Mouse (Mus musculus) myocyte (in vitro differentiated cells): ENCODE measurements around the gene Stk10. TPM values are rescaled to one million over a fixed set of nuclear protein-coding genes. Genes with fewer than 3 reads are reported as not detected.

Experiments
- H3K27me3 ChIP-seq: one replicate; pipeline ENCODE4 v1.6.1; 2011; ENCODE audit not compliant: control insufficient read depth, insufficient read depth, insufficient read length
- H3K36me3 ChIP-seq: one replicate; pipeline ENCODE4 v1.6.1; 2011; ENCODE audit not compliant: control insufficient read depth, insufficient read depth
- H3K4me2 ChIP-seq: one replicate; pipeline ENCODE4 v1.6.1; 2011; ENCODE audit warnings: low read depth, control low read depth
- H3K4me3 ChIP-seq: one replicate; pipeline ENCODE4 v1.5.1; 2011; ENCODE audit warnings: mild to moderate bottlenecking, control low read depth, moderate library complexity
- H3K79me2 ChIP-seq: one replicate; pipeline ENCODE4 v1.6.1; 2011; ENCODE audit not compliant: control insufficient read depth, insufficient read depth
- H3ac ChIP-seq: one replicate; pipeline ENCODE4 v1.6.1; 2011; ENCODE audit not compliant: control insufficient read depth, insufficient read length
- CEBPB ChIP-seq: IDR thresholded peaks from 2 replicates; pipeline ENCODE4 v1.6.1; 2011; ENCODE audit warnings: mild to moderate bottlenecking, moderate library complexity; ENCODE audit not compliant: poor library complexity, insufficient read depth, severe bottlenecking
- E2F4 ChIP-seq: IDR thresholded peaks from one replicate; pipeline ENCODE4 v1.6.1; 2011; ENCODE audit warnings: mild to moderate bottlenecking, control low read depth, moderate library complexity; ENCODE audit not compliant: insufficient read depth
- MAX ChIP-seq: IDR thresholded peaks from one replicate; pipeline ENCODE4 v1.6.1; 2011; ENCODE audit warnings: low read depth, mild to moderate bottlenecking, control low read depth
- MYOD1 ChIP-seq, 3 experiments: IDR thresholded peaks; one replicate each; pipeline ENCODE4 v1.6.1; 2011; ENCODE audit warnings: control low read depth in 2 of 3, low read depth in 2 of 3, mild to moderate bottlenecking in 2 of 3, moderate library complexity in 1 of 3; ENCODE audit not compliant: insufficient read length in 2 of 3, control insufficient read depth in 1 of 3
- MYOG ChIP-seq, 3 experiments: IDR thresholded peaks; one replicate each; pipeline ENCODE4 v1.6.1; 2011; ENCODE audit warnings: control low read depth in 2 of 3, low read depth in 2 of 3, mild to moderate bottlenecking in 2 of 3; ENCODE audit not compliant: insufficient read length in 2 of 3, control insufficient read depth in 1 of 3, insufficient read depth in 1 of 3
- POLR2A ChIP-seq: IDR thresholded peaks from one replicate; pipeline ENCODE4 v1.6.1; 2011; ENCODE audit warnings: low read depth, mild to moderate bottlenecking, control low read depth, moderate library complexity; ENCODE audit not compliant: insufficient read length
- POLR2AphosphoS2 ChIP-seq: IDR thresholded peaks from one replicate; pipeline ENCODE4 v1.6.1; 2011; ENCODE audit warnings: low read depth, control low read depth; ENCODE audit not compliant: insufficient read length
- REST ChIP-seq: IDR thresholded peaks from one replicate; pipeline ENCODE4 v1.6.1; 2011; ENCODE audit warnings: mild to moderate bottlenecking, control low read depth, moderate library complexity; ENCODE audit not compliant: insufficient read depth, insufficient read length
- SRF ChIP-seq: IDR thresholded peaks from one replicate; pipeline ENCODE4 v1.6.1; 2011; ENCODE audit warnings: low read depth; ENCODE audit not compliant: control insufficient read depth, insufficient read length
- TCF12 ChIP-seq: IDR thresholded peaks from one replicate; pipeline ENCODE4 v1.6.1; 2011; ENCODE audit warnings: mild to moderate bottlenecking, control low read depth; ENCODE audit not compliant: poor library complexity, insufficient read depth, severe bottlenecking
- TCF3 ChIP-seq: IDR thresholded peaks from one replicate; pipeline ENCODE4 v1.6.1; 2011; ENCODE audit warnings: low read depth, control low read depth; ENCODE audit not compliant: insufficient read length
- USF1 ChIP-seq: IDR thresholded peaks from one replicate; pipeline ENCODE4 v1.6.1; 2011; ENCODE audit warnings: low read depth, mild to moderate bottlenecking, control low read depth, moderate library complexity
- polyA plus RNA-seq: library from polyadenylated mRNA; unstranded; fragments of >200 nt; fragmentation: generic; extraction: Trizol; gene quantifications from one replicate; pipeline ENCODE4 v1.2.1, GENCODE M21; 2012; ENCODE audit warnings: missing spikeins

Gene Stk10
- polyA plus RNA-seq, 1 experiment: 7.1 TPM

- Histone ChIP-seq H3K36me3 (no peaks in the 10 kb centered on the region), H3ac (peak overlapping the region; percentile 94), H3K4me2 (peak overlapping the region; percentile 87), H3K79me2 (peaks cover 54% of the 10 kb centered on the region), H3K4me3 (peak overlapping the region; percentile 86), H3K27me3 (no peaks in the 10 kb centered on the region)
- no peak for TF ChIP-seq CEBPB
- TF ChIP-seq POLR2A: no peak
- TF ChIP-seq USF1: no peak
- TF ChIP-seq SRF: no peak
- no peak for TF ChIP-seq MAX
- no peak for TF ChIP-seq E2F4
- no peak for TF ChIP-seq TCF12
- TF ChIP-seq REST: no peak
- no peak for TF ChIP-seq MYOG (IDR thresholded peaks at IDR 0.05; ENCODE audit: control insufficient read depth in 1 of 3, insufficient read depth in 1 of 3, insufficient read length in 2 of 3, low read depth in 2 of 3)
- no peak for TF ChIP-seq MYOD1 (IDR thresholded peaks at IDR 0.05; ENCODE audit: control insufficient read depth in 1 of 3, insufficient read length in 2 of 3, low read depth in 2 of 3)
- no peak for TF ChIP-seq POLR2AphosphoS2
- TF ChIP-seq TCF3: no peak
These were observed 110.1 kb downstream of the Stk10 start for GRCm38 (mm10) chr11:32642899-32643886.

GRCm38 (mm10) chr11:32644010-32644409 lies 110.9 kb downstream of the Stk10 start:
- Histone ChIP-seq H3K4me3 (peak overlapping the region; percentile 86), H3K79me2 (peaks cover 62% of the 10 kb centered on the region), H3ac (no peak overlapping the region), H3K36me3 (no peaks in the 10 kb centered on the region), H3K4me2 (peak overlapping the region; percentile 87), H3K27me3 (no peaks in the 10 kb centered on the region)
- TF ChIP-seq CEBPB (no peak), REST (no peak), TCF3 (no peak), SRF (no peak), POLR2A (no peak), MAX (no peak), USF1 (no peak), POLR2AphosphoS2 (no peak), MYOD1 (IDR thresholded peaks at IDR 0.05; ENCODE audit: control insufficient read depth in 1 of 3, insufficient read length in 2 of 3, low read depth in 2 of 3) (no peak), TCF12 (no peak), E2F4 (no peak), MYOG (IDR thresholded peaks at IDR 0.05; ENCODE audit: control insufficient read depth in 1 of 3, insufficient read depth in 1 of 3, insufficient read length in 2 of 3, low read depth in 2 of 3) (no peak)

DNA sequence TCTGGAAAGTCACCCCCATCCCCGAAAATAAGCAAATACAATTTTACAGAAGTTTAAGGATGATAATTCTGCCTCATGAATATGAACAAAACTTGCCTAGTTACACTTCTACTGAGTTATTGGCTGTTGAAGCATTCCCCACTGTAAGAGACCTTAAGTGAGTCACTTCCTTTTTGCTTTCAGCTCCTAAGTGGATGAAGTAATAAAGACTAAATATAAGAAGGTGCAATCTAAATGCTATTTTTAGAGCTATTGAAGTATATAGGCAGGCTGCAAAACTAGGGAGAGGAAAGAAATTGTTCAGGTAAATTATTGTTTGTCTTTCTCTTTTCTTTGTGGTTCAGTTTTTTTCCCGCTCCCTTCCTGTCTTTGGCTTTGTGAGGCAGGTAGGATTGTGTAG lies 114.2 kb downstream of the Stk10 start:
- H3K4me3 ChIP-seq: no peak overlapping the region
- TF ChIP-seq MYOG (IDR thresholded peaks at IDR 0.05; ENCODE audit: control insufficient read depth in 1 of 3, insufficient read depth in 1 of 3, insufficient read length in 2 of 3, low read depth in 2 of 3): no peak
- TF ChIP-seq MAX: no peak
- no peak for TF ChIP-seq MYOD1 (IDR thresholded peaks at IDR 0.05; ENCODE audit: control insufficient read depth in 1 of 3, insufficient read length in 2 of 3, low read depth in 2 of 3)
- no peak for TF ChIP-seq TCF3
- TF ChIP-seq CEBPB: no peak
- no peak for TF ChIP-seq E2F4
- no peak for TF ChIP-seq POLR2AphosphoS2
- no peak for TF ChIP-seq POLR2A
- TF ChIP-seq USF1: no peak
- TF ChIP-seq TCF12: no peak
- TF ChIP-seq SRF: no peak
- no peak for TF ChIP-seq REST
- H3K36me3 ChIP-seq: no peaks in the 10 kb centered on the region
- H3K27me3 ChIP-seq: no peaks in the 10 kb centered on the region
- H3K79me2 ChIP-seq: peaks cover 94% of the 10 kb centered on the region
- H3ac ChIP-seq: no peak overlapping the region
- peak overlapping the region; percentile 59 for H3K4me2 ChIP-seq

- Histone ChIP-seq H3K27me3 (no peaks in the 10 kb centered on the region), H3K79me2 (peaks cover 100% of the 10 kb centered on the region), H3ac (no peak overlapping the region), H3K4me2 (no peak overlapping the region), H3K36me3 (peaks cover 3% of the 10 kb centered on the region), H3K4me3 (no peak overlapping the region)
- TF ChIP-seq USF1 (no peak), POLR2A (no peak), MYOD1 (IDR thresholded peaks at IDR 0.05; ENCODE audit: control insufficient read depth in 1 of 3, insufficient read length in 2 of 3, low read depth in 2 of 3) (no peak), TCF3 (no peak), POLR2AphosphoS2 (no peak), E2F4 (no peak), MAX (no peak), CEBPB (no peak), REST (no peak), SRF (no peak), TCF12 (no peak), MYOG (IDR thresholded peaks at IDR 0.05; ENCODE audit: control insufficient read depth in 1 of 3, insufficient read depth in 1 of 3, insufficient read length in 2 of 3, low read depth in 2 of 3) (no peak)
These were observed 117.2 kb downstream of the Stk10 start for GRCm38 (mm10) chr11:32650236-32650749.
